Mouse (Mus musculus) testis, postnatal 14 days (tissue): Measurements from ENCODE around the gene Ccdc13.

ENCODE experiments used
- DNase-seq: peaks from one replicate; pipeline ENCODE4 v3.0.0; 2021; ENCODE audit warnings: low spot score

Ccdc13 gene

GRCm38 (mm10) chr9:121759091-121760081 is 79.9 kb downstream of the Ccdc13 start, which contains the start of gene Zfp651:
TSS of gene Zfp651 (plus strand) at chr9:121759330.
- peak; percentile 74 for DNase-seq

- no peak for DNase-seq
Measured at GRCm38 (mm10) chr9:121757835-121758814, 81.1 kb downstream of the Ccdc13 start.

- no peak for DNase-seq
Measured at GRCm38 (mm10) chr9:121757432-121757831, 81.8 kb downstream of the Ccdc13 start.

GRCm38 (mm10) chr9:121756785-121757184 is 82.5 kb downstream of the Ccdc13 start:
- no peak for DNase-seq

- DNase-seq = no peak
Measured at GRCm38 (mm10) chr9:121754624-121755023, 84.6 kb downstream of the Ccdc13 start.

- no peak for DNase-seq
Measured at GRCm38 (mm10) chr9:121752774-121753173, 86.5 kb downstream of the Ccdc13 start.
